Mouse (Mus musculus): Measurements from ENCODE around the gene Col9a1.

The Col9a1 gene

GRCm38 (mm10) chr1:24219041-24219440 is 41.6 kb downstream of the Col9a1 start:
- no peak for DNase-seq (ENCODE audit: extremely low spot score, low read depth, low spot score)

- DNase-seq (ENCODE audit: extremely low spot score, low read depth, low spot score): no peak
These were observed 44.8 kb downstream of the Col9a1 start for GRCm38 (mm10) chr1:24222231-24222630.

- no peak for DNase-seq (ENCODE audit: extremely low spot score, low read depth, low spot score)
These were observed 45.7 kb downstream of the Col9a1 start for GRCm38 (mm10) chr1:24222981-24223612.

- DNase-seq (ENCODE audit: extremely low spot score, low read depth, low spot score): no peak
These were observed 48.6 kb downstream of the Col9a1 start for GRCm38 (mm10) chr1:24225825-24226526.

- no peak for DNase-seq (ENCODE audit: extremely low spot score, low read depth, low spot score)
These were observed 49.7 kb downstream of the Col9a1 start for GRCm38 (mm10) chr1:24226941-24227711.

GRCm38 (mm10) chr1:24229552-24229951 is 52.1 kb downstream of the Col9a1 start:
- no peak for DNase-seq (ENCODE audit: extremely low spot score, low read depth, low spot score)

GRCm38 (mm10) chr1:24230428-24230827 is 53.0 kb downstream of the Col9a1 start:
- no peak for DNase-seq (ENCODE audit: extremely low spot score, low read depth, low spot score)

GRCm38 (mm10) chr1:24231504-24232270 is 54.3 kb downstream of the Col9a1 start:
- no peak for DNase-seq (ENCODE audit: extremely low spot score, low read depth, low spot score)

GRCm38 (mm10) chr1:24236330-24236729 is 58.9 kb downstream of the Col9a1 start:
- no peak for DNase-seq (ENCODE audit: extremely low spot score, low read depth, low spot score)

GRCm38 (mm10) chr1:24240039-24240691 is 62.8 kb downstream of the Col9a1 start:
- peak; percentile 62 for DNase-seq (ENCODE audit: extremely low spot score, low read depth, low spot score)

- DNase-seq (ENCODE audit: extremely low spot score, low read depth, low spot score): no peak
These were observed 67.5 kb downstream of the Col9a1 start for GRCm38 (mm10) chr1:24244931-24245330.

- DNase-seq (ENCODE audit: extremely low spot score, low read depth, low spot score): no peak
These were observed 68.4 kb downstream of the Col9a1 start for GRCm38 (mm10) chr1:24245700-24246375.

- DNase-seq (ENCODE audit: extremely low spot score, low read depth, low spot score): no peak
These were observed 71.1 kb downstream of the Col9a1 start for GRCm38 (mm10) chr1:24248294-24249104.

- DNase-seq (ENCODE audit: extremely low spot score, low read depth, low spot score): peak; percentile 30
These were observed 71.8 kb downstream of the Col9a1 start for GRCm38 (mm10) chr1:24249105-24249664.

- DNase-seq (ENCODE audit: extremely low spot score, low read depth, low spot score): no peak
These were observed 80.6 kb downstream of the Col9a1 start for GRCm38 (mm10) chr1:24257961-24258360.

- no peak for DNase-seq (ENCODE audit: extremely low spot score, low read depth, low spot score)
These were observed 82.0 kb downstream of the Col9a1 start for GRCm38 (mm10) chr1:24259419-24259818.

- no peak for DNase-seq (ENCODE audit: extremely low spot score, low read depth, low spot score)
These were observed 83.8 kb downstream of the Col9a1 start for GRCm38 (mm10) chr1:24261181-24261580.

GRCm38 (mm10) chr1:24267022-24267421 is 89.6 kb downstream of the Col9a1 start:
- no peak for DNase-seq (ENCODE audit: extremely low spot score, low read depth, low spot score)

- DNase-seq (ENCODE audit: extremely low spot score, low read depth, low spot score): peak; percentile 52
These were observed 109.0 kb downstream of the Col9a1 start for GRCm38 (mm10) chr1:24286360-24286759.
